Mouse (Mus musculus) embryonic fibroblast, embryonic 13.5 days (primary cell): ENCODE measurements around the gene Nyap2.

Source experiments
- CTCF ChIP-seq: IDR thresholded peaks from 2 replicates; pipeline ENCODE4 v1.5.1; 2011; ENCODE audit warnings: mild to moderate bottlenecking, control low read depth, low read length, moderate library complexity, borderline replicate concordance; ENCODE audit not compliant: insufficient read depth
- POLR2A ChIP-seq: IDR thresholded peaks from 2 replicates; pipeline ENCODE4 v1.6.1; 2011; ENCODE audit warnings: low read depth, mild to moderate bottlenecking, control low read depth, low read length, moderate library complexity

- TF ChIP-seq POLR2A (no peak), CTCF (no peak)
Measured at GRCm38 (mm10) chr1:81145576-81145975, 68.8 kb downstream of the Nyap2 start.
